Mouse (Mus musculus): ENCODE measurements at regions not wholly inside any gene's neighbourhood (a gene's known extent, or its start where the extent isn't known, plus 50 kb on each side); places are given as distances from the start of the nearest gene placed in this dataset.
A peak's percentile ranks its signal among the peaks of the same experiment; 100 is the strongest.
"Not testable (repeated sequence)": the region's sequence is repeated elsewhere in the genome, so short reads cannot be mapped to it uniquely, and the experiment has no call there.

GRCm38 (mm10) chr8:113489436-113490107 is 145.8 kb upstream of the Mon1b start:
- no peak for DNase-seq (ENCODE audit: low spot score)

GRCm38 (mm10) chr8:113490891-113491290 is 144.5 kb upstream of the Mon1b start:
- no peak for DNase-seq (ENCODE audit: low spot score)

GRCm38 (mm10) chr8:113496896-113497295 is 138.5 kb upstream of the Mon1b start:
- DNase-seq (ENCODE audit: low spot score), result peak; percentile 8

GRCm38 (mm10) chr8:113502671-113503070 is 132.7 kb upstream of the Mon1b start:
- DNase-seq (ENCODE audit: low spot score), result no peak

- DNase-seq (ENCODE audit: low spot score), result no peak
Observed at GRCm38 (mm10) chr8:113512856-113513255, 122.5 kb upstream of the Mon1b start.

GRCm38 (mm10) chr8:113513886-113514730 is 121.3 kb upstream of the Mon1b start:
- DNase-seq (ENCODE audit: low spot score), result no peak

- DNase-seq (ENCODE audit: low spot score), result not testable (repeated sequence)
Observed at GRCm38 (mm10) chr8:113514731-113515375, 120.5 kb upstream of the Mon1b start.

- no peak for DNase-seq (ENCODE audit: low spot score)
Observed at GRCm38 (mm10) chr8:113516176-113516575, 119.2 kb upstream of the Mon1b start.

GRCm38 (mm10) chr8:113517912-113518311 is 117.5 kb upstream of the Mon1b start:
- no peak for DNase-seq (ENCODE audit: low spot score)

GRCm38 (mm10) chr8:113523561-113523960 is 111.8 kb upstream of the Mon1b start:
- DNase-seq (ENCODE audit: low spot score), result no peak

GRCm38 (mm10) chr8:113531116-113531665 is 104.2 kb upstream of the Mon1b start:
- no peak for DNase-seq (ENCODE audit: low spot score)

GRCm38 (mm10) chr8:113532881-113533280 is 102.5 kb upstream of the Mon1b start:
- DNase-seq (ENCODE audit: low spot score), result no peak

- DNase-seq (ENCODE audit: low spot score), result no peak
Observed at GRCm38 (mm10) chr8:113541437-113541836, 94.0 kb upstream of the Mon1b start.

GRCm38 (mm10) chr8:113542082-113542481 is 93.3 kb upstream of the Mon1b start:
- DNase-seq (ENCODE audit: low spot score), result no peak

GRCm38 (mm10) chr8:113542713-113543112 is 92.7 kb upstream of the Mon1b start:
- no peak for DNase-seq (ENCODE audit: low spot score)

- DNase-seq (ENCODE audit: low spot score), result no peak
Observed at GRCm38 (mm10) chr8:113549200-113549599, 86.2 kb upstream of the Mon1b start.

GRCm38 (mm10) chr8:113551454-113552273 is 83.7 kb upstream of the Mon1b start:
- no peak for DNase-seq (ENCODE audit: low spot score)

GRCm38 (mm10) chr8:113552826-113553225 is 82.6 kb upstream of the Mon1b start:
- no peak for DNase-seq (ENCODE audit: low spot score)

- DNase-seq (ENCODE audit: low spot score), result no peak
Observed at GRCm38 (mm10) chr8:113554700-113555455, 80.5 kb upstream of the Mon1b start.

GRCm38 (mm10) chr8:113556994-113557393 is 78.4 kb upstream of the Mon1b start:
- no peak for DNase-seq (ENCODE audit: low spot score)

GRCm38 (mm10) chr8:113581098-113581497 is 54.3 kb upstream of the Mon1b start:
- no peak for DNase-seq (ENCODE audit: low spot score)
